Mouse (Mus musculus): ENCODE results near the gene Sdr39u1.

The Sdr39u1 gene

DNA sequence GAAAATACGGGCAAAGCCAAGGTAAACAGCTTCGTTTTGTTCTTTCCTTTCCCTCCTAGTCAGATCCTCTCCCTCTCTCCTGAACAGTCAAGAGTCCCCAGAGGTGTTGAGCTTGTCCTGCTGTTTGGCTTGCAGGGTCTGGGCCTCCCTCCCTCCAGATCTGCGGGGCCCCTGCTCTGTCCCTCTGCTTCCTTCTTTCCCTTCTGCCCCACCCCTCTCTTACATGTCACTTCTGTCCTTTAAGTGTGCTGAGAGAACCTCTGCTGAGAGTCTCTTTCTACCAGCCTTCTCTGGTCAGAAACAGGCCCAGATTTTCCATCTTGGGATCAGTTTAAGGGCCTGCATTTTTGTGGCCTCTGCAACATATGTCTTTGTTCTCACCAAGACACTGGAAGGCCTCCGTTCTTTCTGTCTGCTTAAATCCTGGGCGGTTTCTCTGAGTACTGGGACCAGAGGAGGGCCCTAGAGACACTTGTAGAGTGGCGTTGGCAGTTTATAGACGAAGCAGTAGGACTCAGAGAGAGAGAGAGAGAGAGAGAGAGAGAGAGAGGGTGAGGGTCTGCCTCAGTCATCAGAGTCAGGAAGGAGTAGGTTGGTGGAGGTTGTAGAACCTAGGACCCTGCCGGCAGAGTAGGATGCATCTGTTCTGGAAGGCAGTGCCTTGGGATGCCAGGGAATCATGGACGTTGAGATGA, 45.5 kb downstream of the Sdr39u1 start:
- DNase-seq (ENCODE audit: low spot score) = no peak

DNA sequence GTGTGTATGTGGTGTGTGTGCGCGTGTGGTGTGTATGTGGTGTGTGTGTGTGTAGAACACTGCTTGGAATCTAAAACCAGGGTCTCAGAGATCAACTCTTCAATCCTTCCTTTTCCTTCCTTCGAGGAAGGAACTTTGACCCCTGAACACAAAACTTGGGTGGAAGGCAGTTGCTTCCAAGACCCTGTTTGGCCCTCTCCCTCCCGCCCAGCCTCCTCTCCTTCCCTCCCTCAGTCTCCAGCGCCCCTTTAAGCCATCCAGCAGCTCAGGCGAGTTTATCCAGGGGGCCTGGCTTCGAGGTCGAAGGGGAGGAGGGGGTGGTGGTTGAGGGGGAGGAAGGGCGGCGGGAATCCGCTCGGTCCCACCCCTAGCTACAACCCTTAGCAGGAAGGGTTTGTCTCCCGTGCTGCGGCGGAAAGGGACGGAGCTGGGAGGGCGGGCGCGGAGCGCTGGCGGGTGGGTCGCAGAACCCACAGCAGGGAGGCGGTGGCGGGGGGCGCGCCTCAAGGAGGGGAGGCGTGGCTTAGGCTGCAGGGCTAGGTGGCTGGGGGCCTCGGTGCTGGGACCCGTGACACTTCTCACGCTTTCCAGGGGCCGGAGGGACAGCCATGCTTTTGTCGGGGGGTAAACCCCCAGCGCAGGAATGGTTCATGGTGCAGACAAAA, 46.3 kb downstream of the Sdr39u1 start, which contains the start of gene Nynrin:
Nynrin (plus strand) TSS at position 390 of the 665 bp plus-strand sequence.
- peak; percentile 23 for DNase-seq (ENCODE audit: low spot score)

DNA sequence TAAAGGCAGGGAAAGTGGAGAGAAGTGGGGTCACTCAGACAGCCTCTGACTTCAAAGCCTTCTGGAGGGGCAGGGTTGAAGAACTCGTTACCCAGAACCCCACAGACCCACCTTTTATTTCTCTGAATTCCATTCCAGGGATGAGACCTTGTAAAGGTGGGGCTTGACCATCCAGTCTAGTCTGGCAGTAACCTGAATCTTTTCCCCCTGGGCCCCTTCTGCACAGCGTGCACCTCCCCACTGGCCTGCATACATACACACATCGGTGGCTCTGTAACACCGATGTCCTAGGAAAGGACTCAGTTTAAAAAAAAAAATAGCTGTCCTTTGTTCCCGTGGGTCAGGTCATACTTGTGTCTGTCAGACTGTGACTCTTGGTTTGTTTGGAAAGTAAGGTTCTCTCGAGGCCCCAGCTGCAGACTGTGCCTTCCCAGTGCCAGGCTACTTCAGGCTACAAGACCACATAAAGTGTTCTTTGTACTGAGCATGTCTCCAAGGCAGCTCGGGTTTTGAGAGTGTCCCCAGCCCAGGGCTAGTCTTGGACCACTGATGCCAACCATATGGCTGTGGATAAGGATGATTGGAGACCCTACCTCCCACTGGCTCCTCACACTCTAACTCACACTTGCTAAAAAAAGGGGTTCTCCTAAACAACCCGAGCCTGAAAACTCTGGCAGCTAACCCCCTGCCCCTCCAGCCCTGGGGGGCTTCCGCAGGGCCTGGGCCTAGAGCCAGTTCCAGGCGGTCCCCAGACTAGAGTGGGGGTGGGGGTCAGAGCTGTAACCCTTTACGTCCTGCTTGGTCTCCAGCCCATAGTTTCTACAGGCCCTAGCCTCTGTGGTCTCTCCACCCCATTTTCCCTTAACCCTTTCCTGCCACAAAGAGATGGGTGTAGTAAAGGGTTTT, 47.2 kb downstream of the Sdr39u1 start:
- no peak for DNase-seq (ENCODE audit: low spot score)

DNA sequence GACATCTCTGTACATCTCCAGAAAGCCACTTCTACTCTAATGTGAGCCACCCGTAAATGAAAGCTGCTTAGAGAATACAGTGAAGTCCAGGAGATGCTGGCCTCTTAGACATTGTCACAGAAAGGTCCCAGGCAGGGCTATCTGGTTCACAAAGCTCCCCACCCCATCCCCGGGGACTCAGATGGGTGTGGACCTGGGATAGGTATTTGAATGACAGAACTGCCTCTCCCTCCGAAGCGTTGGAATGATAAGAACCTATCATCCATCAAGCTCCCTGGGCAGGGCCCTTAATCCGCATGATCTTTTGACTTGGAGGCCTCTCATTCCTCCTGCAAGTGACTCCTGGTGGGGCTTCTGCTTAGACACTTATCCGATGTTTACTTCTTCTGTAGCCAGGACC, 49.2 kb downstream of the Sdr39u1 start:
- no peak for DNase-seq (ENCODE audit: low spot score)
